ENCODE assay signal across 7 mouse cellular contexts in genomic region chr16:17131191-17132088, GRCm38 (mm10). TPM values are rescaled to one million over a fixed set of nuclear protein-coding genes. Genes with fewer than 3 reads are reported as not detected.
DNase-seq lines count a peak whose midpoint lies in the region; ATAC-seq and TF ChIP-seq lines count a peak whose summit lies in the region.

No protein-coding gene starts in this region.

- H3K4me3 ChIP-seq in brown adipose tissue, adult 24 weeks (ENCODE audit: insufficient read depth, low read depth, low read length) = peak overlapping the region; percentile 96
- peak overlapping the region; percentile 81 for H3K4me3 ChIP-seq in limb, embryonic 13.5 days
- H3K4me3 ChIP-seq in myocyte = peak overlapping the region; percentile 48

- no peak overlapping the region for H3K27ac ChIP-seq in brown adipose tissue, adult 24 weeks (replicated peaks; ENCODE audit: low read depth, low read length)
- peak overlapping the region; percentile 73; the same call in 1 of the 2 replicates for H3K27ac ChIP-seq in limb, embryonic 13.5 days

- no peaks in the 10 kb centered on the region for H3K4me1 ChIP-seq in brown adipose tissue, adult 24 weeks (ENCODE audit: control insufficient read depth, insufficient read depth, insufficient read length, low read length)
- peaks cover 18% of the 10 kb centered on the region for H3K4me1 ChIP-seq in limb, embryonic 13.5 days

- peak overlapping the region; percentile 98 for H3K4me2 ChIP-seq in limb, embryonic 13.5 days (replicated peaks)
- H3K4me2 ChIP-seq in myocyte (ENCODE audit: low read depth) = peak overlapping the region; percentile 96

- peak; percentile 24 for DNase-seq in ovary, postnatal 36 days (ENCODE audit: low spot score)
- no peak for DNase-seq in ovary, postnatal 14 days (ENCODE audit: low spot score)
- DNase-seq in gastrocnemius, adult 18-20 months (ENCODE audit: low spot score) = no peak

- peak overlapping the region; percentile 73 for H3K9ac ChIP-seq in limb, embryonic 13.5 days

- H3K27me3 ChIP-seq in limb, embryonic 13.5 days = no peaks in the 10 kb centered on the region
- H3K27me3 ChIP-seq in myocyte (ENCODE audit: control insufficient read depth, insufficient read depth, insufficient read length) = no peaks in the 10 kb centered on the region

- WGBS in limb, embryonic 13.5 days = 3% methylated on average over 43 of the region's 43 CpGs

- H3ac ChIP-seq in myocyte (ENCODE audit: control insufficient read depth, insufficient read length) = peak overlapping the region; percentile 9

- peak; percentile 45 for ATAC-seq in granulocyte monocyte progenitor cell, adult 5-6 weeks (replicated peaks; ENCODE audit: poor library complexity, severe bottlenecking)
- peak; percentile 0; the same call in 1 of the 2 replicates for ATAC-seq in limb, embryonic 13.5 days (ENCODE audit: low FRiP score, low read depth)

- H3K79me2 ChIP-seq in myocyte (ENCODE audit: control insufficient read depth, insufficient read depth) = no peaks in the 10 kb centered on the region

- H3K9me3 ChIP-seq in limb, embryonic 13.5 days = no peaks in the 10 kb centered on the region

- TF ChIP-seq POLR2A in myocyte (IDR thresholded peaks at IDR 0.05; ENCODE audit: insufficient read length, low read depth) = no peak

- H3K36me3 ChIP-seq in limb, embryonic 13.5 days = no peaks in the 10 kb centered on the region
- no peaks in the 10 kb centered on the region for H3K36me3 ChIP-seq in myocyte (ENCODE audit: control insufficient read depth, insufficient read depth)

TF ChIP-seq in myocyte, 11 proteins besides CTCF, POLR2A, EP300 and RAD21:
- TF ChIP-seq MYOD1 (IDR thresholded peaks at IDR 0.05; ENCODE audit: control insufficient read depth in 1 of 3, insufficient read length in 2 of 3, low read depth in 2 of 3) = no peak
- no peak for TF ChIP-seq MAX (IDR thresholded peaks at IDR 0.05; ENCODE audit: low read depth)
- no peak for TF ChIP-seq E2F4 (IDR thresholded peaks at IDR 0.05; ENCODE audit: insufficient read depth)
- no peak for TF ChIP-seq POLR2AphosphoS2 (IDR thresholded peaks at IDR 0.05; ENCODE audit: insufficient read length, low read depth)
- no peak for TF ChIP-seq REST (IDR thresholded peaks at IDR 0.05; ENCODE audit: insufficient read depth, insufficient read length)

RNA-seq across cellular contexts. Expression of gene Sdf2l1, which starts 0.7 kb away (rescaled TPM):
- polyA plus RNA-seq in brown adipose tissue, adult 24 weeks (2012; ENCODE audit: insufficient read depth, insufficient read length, missing spikeins) = 4.7 and 4.8 TPM in 2 replicates
- total RNA-seq in granulocyte monocyte progenitor cell, adult 5-6 weeks (2014; fragmentation: Nextera tagmentation) = 163 and 168 TPM in 2 replicates
- 202 and 226 TPM in 2 replicates for total RNA-seq in granulocyte monocyte progenitor cell, adult 5-6 weeks (2017)
- polyA plus RNA-seq in limb, embryonic 13.5 days (2015; fragmentation: Nextera tagmentation; extraction: Ambion mirVana) = 47.7 and 58.0 TPM in 2 replicates
- polyA plus RNA-seq in myocyte (2012; fragmentation: generic; extraction: Trizol) = 17.3 TPM
- 1 to 10 TPM; 4.7 to 5.9 TPM for total RNA-seq in gastrocnemius, adult 18-20 months (2021)

RNA-seq across cellular contexts. Expression of gene 2610318N02Rik, which starts 6.5 kb away (rescaled TPM):
- polyA plus RNA-seq in brown adipose tissue, adult 24 weeks (2012; ENCODE audit: insufficient read depth, insufficient read length, missing spikeins) = not detected in 2 replicates
- 48.7 and 50.1 TPM in 2 replicates for total RNA-seq in granulocyte monocyte progenitor cell, adult 5-6 weeks (2014; fragmentation: Nextera tagmentation)
- 15.0 and 23.5 TPM in 2 replicates for total RNA-seq in granulocyte monocyte progenitor cell, adult 5-6 weeks (2017)
- polyA plus RNA-seq in limb, embryonic 13.5 days (2015; fragmentation: Nextera tagmentation; extraction: Ambion mirVana) = 70.7 and 78.6 TPM in 2 replicates
- polyA plus RNA-seq in myocyte (2012; fragmentation: generic; extraction: Trizol) = 13.5 TPM
- not detected for total RNA-seq in gastrocnemius, adult 18-20 months (2021)

RNA-seq across cellular contexts. Expression of gene Ydjc, which starts 13.0 kb away (rescaled TPM):
- not detected in 2 replicates for polyA plus RNA-seq in brown adipose tissue, adult 24 weeks (2012; ENCODE audit: insufficient read depth, insufficient read length, missing spikeins)
- 19.4 and 28.6 TPM in 2 replicates for total RNA-seq in granulocyte monocyte progenitor cell, adult 5-6 weeks (2014; fragmentation: Nextera tagmentation)
- total RNA-seq in granulocyte monocyte progenitor cell, adult 5-6 weeks (2017) = 26.5 and 41.3 TPM in 2 replicates
- polyA plus RNA-seq in limb, embryonic 13.5 days (2015; fragmentation: Nextera tagmentation; extraction: Ambion mirVana) = 7.2 and 7.6 TPM in 2 replicates
- 8.2 TPM for polyA plus RNA-seq in myocyte (2012; fragmentation: generic; extraction: Trizol)
- under 1 TPM in 1 of 2 experiments, not detected in 1; 0.17 TPM for total RNA-seq in gastrocnemius, adult 18-20 months (2021)

RNA-seq across cellular contexts. Expression of gene Ccdc116, which starts 15.6 kb away (rescaled TPM):
- polyA plus RNA-seq in brown adipose tissue, adult 24 weeks (2012; ENCODE audit: insufficient read depth, insufficient read length, missing spikeins) = not detected in 2 replicates
- total RNA-seq in granulocyte monocyte progenitor cell, adult 5-6 weeks (2014; fragmentation: Nextera tagmentation) = 3.7 and 7.8 TPM in 2 replicates
- 1.0 and 3.0 TPM in 2 replicates for total RNA-seq in granulocyte monocyte progenitor cell, adult 5-6 weeks (2017)
- polyA plus RNA-seq in limb, embryonic 13.5 days (2015; fragmentation: Nextera tagmentation; extraction: Ambion mirVana) = 0.51 and 0.59 TPM in 2 replicates
- 0.17 TPM for polyA plus RNA-seq in myocyte (2012; fragmentation: generic; extraction: Trizol)
- total RNA-seq in gastrocnemius, adult 18-20 months (2021) = under 1 TPM in 1 of 2 experiments, not detected in 1; 0.09 TPM

RNA-seq across cellular contexts. Expression of gene Ppil2, which starts 20.4 kb away (rescaled TPM):
- polyA plus RNA-seq in brown adipose tissue, adult 24 weeks (2012; ENCODE audit: insufficient read depth, insufficient read length, missing spikeins) = 48.5 and 51.7 TPM in 2 replicates
- 71.2 and 96.8 TPM in 2 replicates for total RNA-seq in granulocyte monocyte progenitor cell, adult 5-6 weeks (2014; fragmentation: Nextera tagmentation)
- 92.8 and 93.5 TPM in 2 replicates for total RNA-seq in granulocyte monocyte progenitor cell, adult 5-6 weeks (2017)
- 150 and 158 TPM in 2 replicates for polyA plus RNA-seq in limb, embryonic 13.5 days (2015; fragmentation: Nextera tagmentation; extraction: Ambion mirVana)
- polyA plus RNA-seq in myocyte (2012; fragmentation: generic; extraction: Trizol) = 48.5 TPM
- total RNA-seq in gastrocnemius, adult 18-20 months (2021) = 10 to 100 TPM; 22.9 to 30.8 TPM

Comparison
In these comparisons a context has a peak if more than half of its experiments do, and no peak if none do; other contexts are left out.
1. RNA of gene 2610318N02Rik, which starts 6.5 kb away (polyA plus RNA-seq): 70.7 to 78.6 TPM in limb, embryonic 13.5 days and 13.5 TPM in myocyte (single experiment); not detected in brown adipose tissue, adult 24 weeks; every median in the first group is over 10 times any median in the second.
2. Peak in every context shown above with its lines, with median percentiles within 50 percentile points of each other: H3K4me3 ChIP-seq.